Comparison of ENCODE assay signal across 21 mouse cellular contexts in the genomic region with DNA sequence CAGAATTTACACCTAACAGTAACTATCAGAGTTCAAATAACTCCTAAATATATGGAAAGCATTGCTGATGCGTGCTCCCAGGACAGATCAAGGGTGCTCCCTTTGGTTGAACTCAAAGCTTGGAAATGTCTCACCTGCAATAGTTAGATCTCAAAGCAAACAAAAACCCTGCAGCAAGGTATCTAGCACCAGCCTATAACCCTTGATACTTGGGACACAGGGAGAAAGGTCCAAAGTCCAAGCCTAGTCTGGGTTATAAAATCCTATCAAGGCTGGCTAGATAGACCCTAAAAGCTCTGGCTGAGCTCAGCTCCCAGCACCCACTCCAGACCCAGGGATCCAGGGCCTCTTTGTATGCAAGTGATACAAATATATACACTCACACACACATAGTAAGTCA. TPM values are rescaled to one million over a fixed set of nuclear protein-coding genes. Genes with fewer than 3 reads are reported as not detected.
A peak's percentile ranks its signal among the peaks of the same experiment; 100 is the strongest.
DNase-seq lines count a peak whose midpoint lies in the region.
"Had no signal": no experiment of that assay in that cellular context is flagged by ENCODE, and none has a peak within 500 bp of the region (broad histone marks: within the 10 kb centered on the region; RNA-seq: fewer than 3 reads in every experiment).

No protein-coding gene starts in this region.

- peak; percentile 23 for DNase-seq in heart, adult 11 months
- no peak for DNase-seq in heart, postnatal 10 days
- DNase-seq in kidney, postnatal 14 days, result peak; percentile 25
- no peak for DNase-seq in kidney, postnatal 10 days
- DNase-seq in large intestine, adult 2 months (ENCODE audit: low read depth, low spot score), result peak; percentile 55
- DNase-seq in yolk sac, embryonic 10.5 days (ENCODE audit: low spot score), result peak; percentile 52
- no peak for DNase-seq in embryo, embryonic 11 days
- no peak for DNase-seq in gastrocnemius, postnatal 14 days
- DNase-seq: adrenal gland, adult 8-10 months; cerebellum, adult 18-20 months; cerebellum, postnatal 25 days; gastrocnemius, postnatal 25 days; heart, postnatal 4 days; liver, embryonic 13.5 days; lung, adult 2 months; right cerebral cortex, postnatal 14 days; spleen, adult 18-20 months; thymus, adult 2 months; thymus, postnatal 4 days had no signal

- intact Hi-C loops in heart, postnatal 10 days (cut with DNase I), result no loop called here
- intact Hi-C loops in gastrocnemius, postnatal 14 days (cut with DNase I; ENCODE audit: low total_unique reads), result no loop called here

- WGBS in large intestine, adult 2 months, result 50% methylated on average over 1 of the region's 1 CpGs

RNA-seq across cellular contexts. Expression of gene Yap1, which starts 36.4 kb away (rescaled TPM):
- 10 to 100 TPM; 63.6 to 70.5 TPM for total RNA-seq in heart, postnatal 10 days (2021)
- 17.9 and 24.3 TPM in 2 replicates for polyA plus RNA-seq in large intestine, adult 2 months (2012; rRNA removed)
- total RNA-seq in gastrocnemius, postnatal 14 days (2021), result 10 to 100 TPM; 47.4 to 49.0 TPM
- polyA plus RNA-seq: activated CD4-positive, CD25-positive, alpha-beta regulatory T cell, adult 4 months; inflammation-experienced regulatory T-cells, adult 6 months had no signal

Comparison
In these comparisons a context has a peak if more than half of its experiments do, and no peak if none do; other contexts are left out.
1. DNase-seq: peak in heart, adult 11 months (single experiment), kidney, postnatal 14 days (single experiment), large intestine, adult 2 months (single experiment) and yolk sac, embryonic 10.5 days (single experiment); none in heart, postnatal 10 days (0 of 2), kidney, postnatal 10 days (single experiment), embryo, embryonic 11 days (single experiment) and gastrocnemius, postnatal 14 days (single experiment).